23 mouse cellular contexts compared by ENCODE assay signal in the genomic region with DNA sequence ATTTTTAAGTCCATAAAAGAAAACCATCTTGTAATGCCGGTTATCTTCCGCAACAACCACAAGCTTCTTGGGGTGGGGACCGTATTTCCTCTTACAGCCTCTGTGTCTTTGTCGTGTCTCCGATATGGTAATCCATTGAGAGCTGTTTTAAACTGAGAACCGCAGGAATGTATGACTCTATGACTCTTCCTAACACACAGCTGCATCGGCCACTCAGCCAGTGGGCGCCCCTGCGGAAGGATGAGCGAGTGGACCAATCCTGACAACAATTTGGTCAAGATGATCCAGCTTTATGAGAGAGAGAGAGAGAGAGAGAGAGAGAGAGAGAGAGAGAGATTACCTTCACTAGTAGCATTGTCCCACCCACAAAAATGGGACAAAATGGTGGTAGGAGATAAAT. TPM values are rescaled to one million over a fixed set of nuclear protein-coding genes. Genes with fewer than 3 reads are reported as not detected.
DNase-seq lines count a peak whose midpoint lies in the region; TF ChIP-seq lines count a peak whose summit lies in the region.
"Had no signal": no experiment of that assay in that cellular context is flagged by ENCODE, and none has a peak within 500 bp of the region (broad histone marks: within the 10 kb centered on the region; RNA-seq: fewer than 3 reads in every experiment).

No protein-coding gene starts in this region.

- DNase-seq in NIH3T3 (ENCODE audit: low read depth): peak; percentile 29
- DNase-seq in thymus, postnatal 4 days: no peak
- no peak for DNase-seq in right cerebral cortex, postnatal 25 days
- no peak for DNase-seq in layer of hippocampus, postnatal 25 days (ENCODE audit: extremely low spot score in 1 of 2, low spot score in 1 of 2)
- DNase-seq: adrenal gland, adult 2 months; adrenal gland, postnatal 10 days; adrenal gland, postnatal 25 days; B cell, adult 2 months; cerebellum, adult 11 months; cerebellum, adult 18-20 months; cerebellum, adult 8-10 months; cerebellum, adult 9-11 months; cerebellum, postnatal 14 days; cerebellum, postnatal 36 days; embryo, embryonic 11 days had no signal

- no peaks in the 10 kb centered on the region for H3K27me3 ChIP-seq in C2C12 (ENCODE audit: control insufficient read depth, insufficient read depth, insufficient read length)
- H3K27me3 ChIP-seq: embryonic facial prominence, embryonic 13.5 days; embryonic facial prominence, embryonic 15.5 days; forebrain, embryonic 12.5 days had no signal

- H3K4me3 ChIP-seq in C2C12 (ENCODE audit: insufficient read depth, poor library complexity, severe bottlenecking): peak overlapping the region; percentile 3
- H3K4me3 ChIP-seq: embryonic facial prominence, embryonic 13.5 days; embryonic facial prominence, embryonic 15.5 days; erythroblast, embryonic 14.5 days; forebrain, embryonic 10.5 days; forebrain, embryonic 12.5 days had no signal

- H3ac ChIP-seq in C2C12 (ENCODE audit: control insufficient read depth, insufficient read length, low read depth): no peak overlapping the region

- H3K79me3 ChIP-seq in C2C12 (ENCODE audit: low read depth): no peaks in the 10 kb centered on the region

- no peak for TF ChIP-seq CTCF in C2C12 (IDR thresholded peaks at IDR 0.05; ENCODE audit: control insufficient read depth, insufficient read depth, insufficient read length)

- H3K36me3 ChIP-seq in C2C12 (ENCODE audit: control insufficient read depth, insufficient read depth): no peaks in the 10 kb centered on the region
- H3K36me3 ChIP-seq: embryonic facial prominence, embryonic 13.5 days; embryonic facial prominence, embryonic 15.5 days; forebrain, embryonic 10.5 days; forebrain, embryonic 12.5 days had no signal

- H3K79me2 ChIP-seq in C2C12 (ENCODE audit: control insufficient read depth, insufficient read depth): no peaks in the 10 kb centered on the region

TF ChIP-seq in C2C12, 6 proteins besides CTCF, POLR2A, EP300 and RAD21:
- TF ChIP-seq FOSL1 (IDR thresholded peaks at IDR 0.05; ENCODE audit: insufficient read depth, low read length, poor library complexity, severe bottlenecking) (peak; percentile 35), MYOD1 (IDR thresholded peaks at IDR 0.05; ENCODE audit: control insufficient read depth, insufficient read length, low read depth) (peak; percentile 97), USF1 (IDR thresholded peaks at IDR 0.05; ENCODE audit: low read depth) (no peak)

RNA-seq across cellular contexts. Expression of a gene that starts 59.6 kb away (rescaled TPM):
- polyA plus RNA-seq in C2C12 (2012; fragmentation: generic; extraction: Trizol): 0.81 TPM
- total RNA-seq in layer of hippocampus, postnatal 25 days (2021): 10 to 100 TPM; 21.3 to 24.9 TPM
- total RNA-seq: common myeloid progenitor, adult 5-6 weeks; MEL had no signal
- polyA plus RNA-seq: erythroblast, embryonic 14.5 days; forebrain, embryonic 10.5 days had no signal
